Mouse (Mus musculus) layer of hippocampus, adult 2 months (tissue): Measurements from ENCODE around the gene Tcea2. TPM values are rescaled to one million over a fixed set of nuclear protein-coding genes. Genes with fewer than 3 reads are reported as not detected.
A peak's percentile ranks its signal among the peaks of the same experiment; 100 is the strongest.

Experiments
- DNase-seq, 2 experiments: peaks; one replicate each; pipeline ENCODE4 v3.0.0; 2022; ENCODE audit warnings: low spot score in 2 of 2
- H3K27ac ChIP-seq: fragments of 200-600 bp; 2 replicates; pipeline ENCODE4 v1.8.1; 2022
- H3K4me3 ChIP-seq: fragments of 200-600 bp; 2 replicates; pipeline ENCODE4 v1.8.1; 2022; ENCODE audit warnings: mild to moderate bottlenecking
- CTCF ChIP-seq: fragments of 200-600 bp; conservative IDR thresholded peaks from 2 replicates; pipeline ENCODE4 v1.8.1; 2022; ENCODE audit warnings: antibody characterized with exemption, mild to moderate bottlenecking, moderate library complexity
- total RNA-seq, 2 experiments: library from RNA; stranded (reverse); gene quantifications; 2 replicates each; pipeline ENCODE4 v1.2.3; 2021

Tcea2 gene
- total RNA-seq, 2 experiments from 2014 or later: 54.7 to 60.0 TPM

DNA sequence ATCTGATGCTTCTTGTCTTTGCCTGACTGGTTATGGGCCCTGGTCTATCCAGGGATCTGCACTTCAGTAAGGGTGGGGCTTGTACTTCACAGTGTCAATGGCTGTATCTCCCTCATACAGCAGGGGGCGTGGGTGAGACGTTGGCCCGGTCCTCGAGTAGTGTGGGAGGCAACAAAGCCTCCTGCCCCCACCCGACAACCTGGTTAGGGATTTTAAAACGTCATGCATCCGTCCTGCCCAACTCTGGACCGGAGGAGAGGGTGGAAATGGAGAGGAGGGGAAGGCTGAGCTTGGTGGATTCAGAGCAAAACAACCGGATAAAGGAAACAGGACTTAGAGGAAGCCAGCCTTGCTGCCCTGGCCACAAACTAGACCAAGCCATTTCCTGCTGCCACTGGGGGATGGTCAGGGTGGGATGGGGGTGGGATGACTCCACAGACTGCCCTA lies 20.5 kb upstream of the Tcea2 start:
- peak; percentile 84 for TF ChIP-seq CTCF
- Histone ChIP-seq H3K27ac (peak overlapping the region; percentile 77), H3K4me3 (no peak overlapping the region)
- peak; percentile 84 to 91 for DNase-seq

DNA sequence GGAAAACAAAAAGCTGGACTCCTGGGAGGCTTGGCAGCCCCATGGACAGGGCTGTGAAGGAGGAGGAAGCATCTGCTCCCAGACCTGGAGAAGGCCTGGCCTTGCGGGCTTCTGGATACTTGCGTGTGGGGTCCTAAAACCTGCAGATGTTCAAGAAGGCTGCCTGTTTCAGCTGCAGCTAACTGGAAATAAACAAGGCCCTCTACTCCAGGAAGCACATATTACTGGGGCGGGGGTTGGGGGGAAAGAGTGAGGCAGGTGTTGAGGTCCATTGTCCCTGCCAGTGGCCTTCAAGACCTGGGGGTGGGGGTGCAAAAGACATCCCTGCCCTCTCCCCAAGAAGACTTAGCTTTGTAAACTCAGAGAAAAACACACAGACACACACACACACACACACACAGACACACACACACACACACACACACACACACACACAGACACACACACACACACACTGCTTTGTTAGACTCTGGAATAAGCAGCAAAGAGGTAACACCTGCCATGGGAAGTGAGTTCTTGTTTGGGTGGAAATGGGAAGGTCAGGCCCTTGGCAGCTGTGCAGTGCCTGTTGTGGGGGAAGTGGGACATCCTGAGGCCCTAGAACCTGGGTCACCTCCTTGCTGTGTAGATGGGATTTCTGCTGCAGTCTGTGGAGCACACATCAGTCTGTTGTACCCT lies 17.4 kb upstream of the Tcea2 start:
- Histone ChIP-seq H3K4me3 (no peak overlapping the region), H3K27ac (peak overlapping the region; percentile 55; the same call in 1 of the 2 replicates)
- no peak for DNase-seq
- no peak for TF ChIP-seq CTCF

DNA sequence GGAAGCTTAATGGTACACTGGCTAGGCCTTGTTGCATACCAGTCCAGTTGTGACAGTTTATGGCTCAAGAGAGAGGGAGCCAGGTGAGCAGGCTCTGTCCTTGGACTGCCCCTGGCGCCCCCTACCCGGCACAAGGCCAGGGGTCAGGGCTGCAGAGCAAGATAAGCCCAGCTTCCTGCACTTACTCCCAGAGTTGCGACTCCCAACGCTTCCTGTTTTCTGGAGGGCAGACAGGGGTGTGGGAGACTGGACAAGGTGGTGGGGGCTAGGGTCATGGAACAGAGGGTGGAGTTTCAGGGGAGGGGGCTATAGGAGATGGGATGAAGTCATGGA lies 16.8 kb upstream of the Tcea2 start:
- DNase-seq: no peak
- Histone ChIP-seq H3K27ac (peak overlapping the region; percentile 55; the same call in 1 of the 2 replicates), H3K4me3 (no peak overlapping the region)
- no peak for TF ChIP-seq CTCF

DNA sequence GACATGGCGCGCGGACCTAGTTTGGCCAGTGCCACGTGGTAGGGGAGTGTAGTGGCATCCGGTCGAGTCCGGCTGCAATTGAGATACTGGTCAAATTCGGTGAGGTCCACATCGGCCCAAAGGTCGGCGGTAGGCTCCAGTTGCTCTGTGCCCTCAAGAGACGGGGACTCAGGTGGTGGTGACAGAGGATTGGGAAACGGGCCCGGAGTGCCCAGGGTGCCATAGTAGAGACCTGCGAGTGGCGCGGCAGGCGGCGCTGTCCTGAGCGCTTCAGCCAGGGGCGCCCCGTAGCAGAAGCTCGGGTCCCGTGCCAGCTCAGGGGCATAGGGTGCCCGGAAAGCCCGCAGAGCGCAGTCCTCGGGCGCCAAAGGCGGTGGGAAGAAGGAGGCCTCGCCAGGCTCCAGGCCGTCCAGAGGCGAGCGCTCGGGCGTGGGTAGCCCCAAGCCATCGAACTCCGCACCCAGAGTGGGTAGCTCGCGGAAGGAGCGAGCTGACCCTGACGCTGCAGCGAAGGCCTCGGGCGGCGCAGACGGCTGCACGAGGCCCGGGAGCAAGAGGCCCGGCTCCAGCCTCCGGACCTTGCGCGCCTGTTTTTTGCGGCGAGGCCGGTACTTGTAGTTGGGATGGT lies 9.7 kb upstream of the Tcea2 start:
- peak overlapping the region; percentile 60 for H3K4me3 ChIP-seq
- DNase-seq: no peak
- TF ChIP-seq CTCF: peak; percentile 41
- peak overlapping the region; percentile 79 for H3K27ac ChIP-seq

DNA sequence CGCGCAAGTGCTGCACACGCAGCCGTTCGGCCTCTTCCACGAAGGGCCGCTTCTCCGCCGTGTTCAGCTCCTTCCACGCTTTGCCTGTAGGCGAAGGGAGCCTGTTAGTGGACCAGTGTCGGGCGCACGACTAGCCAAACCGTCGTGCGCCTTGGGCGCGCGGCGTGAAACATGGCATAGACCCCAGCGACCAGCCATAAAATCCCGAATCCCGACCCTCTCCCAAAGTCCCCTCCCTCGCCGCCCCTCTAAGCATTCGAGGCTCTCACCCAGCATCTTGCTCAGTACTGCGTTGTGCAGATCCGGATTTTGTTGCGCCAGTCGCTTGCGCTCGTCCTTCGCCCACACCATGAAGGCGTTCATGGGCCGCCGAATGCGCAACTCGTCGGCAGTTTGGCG lies 9.2 kb upstream of the Tcea2 start:
- DNase-seq: no peak
- peak overlapping the region; percentile 60 for H3K4me3 ChIP-seq
- H3K27ac ChIP-seq: peak overlapping the region; percentile 79
- no peak for TF ChIP-seq CTCF

DNA sequence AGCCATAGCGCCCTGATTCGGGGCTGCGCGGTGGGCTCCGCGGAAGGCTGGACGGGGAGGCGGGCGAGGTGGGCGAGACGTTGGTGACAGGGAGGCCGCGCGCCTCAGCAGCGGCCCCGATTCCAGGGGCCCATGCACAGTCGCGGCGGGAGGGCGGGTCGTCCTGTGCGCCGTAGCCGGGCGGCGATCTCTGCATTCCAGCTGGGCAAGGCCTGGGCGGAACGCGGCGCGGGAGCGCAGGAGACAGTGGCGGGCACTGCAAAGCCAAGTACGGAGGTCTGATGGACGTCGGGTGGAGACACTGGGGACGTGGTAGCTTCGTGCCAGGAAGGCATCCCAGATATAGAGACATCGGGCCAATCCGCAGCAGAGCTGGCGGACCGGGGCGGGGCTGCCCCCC lies 8.8 kb upstream of the Tcea2 start, which contains the start of gene Sox18:
Sox18 (minus strand) TSS at position 315 of the 400 bp plus-strand sequence.
- no peak for DNase-seq
- no peak for TF ChIP-seq CTCF
- Histone ChIP-seq H3K4me3 (peak within 1 kb of the TSS; percentile 60), H3K27ac (peak within 1 kb of the TSS; percentile 79)

DNA sequence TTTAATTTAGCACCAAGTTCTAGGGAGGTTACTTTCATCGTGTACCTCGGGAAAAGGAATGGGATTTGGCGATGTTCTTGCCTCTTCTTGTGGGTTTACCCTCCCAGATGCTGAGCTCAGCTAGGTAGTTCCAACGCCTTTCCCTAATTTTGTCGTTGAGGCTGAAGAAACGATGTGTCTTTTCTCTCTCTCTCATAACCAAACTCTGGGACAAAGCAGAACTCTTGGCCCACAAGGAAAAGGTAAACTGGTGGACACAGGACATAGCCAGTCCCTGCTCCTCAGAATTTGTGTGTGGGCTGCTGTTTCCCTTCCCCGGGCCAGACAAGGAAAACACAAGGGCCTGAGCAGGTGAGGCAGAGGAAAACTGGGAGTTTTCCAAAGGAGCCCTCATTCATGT lies 8.1 kb upstream of the Tcea2 start:
- H3K27ac ChIP-seq: peak overlapping the region; percentile 79; the same call in 1 of the 2 replicates
- DNase-seq: no peak
- H3K4me3 ChIP-seq: peak overlapping the region; percentile 60; the same call in 1 of the 2 replicates
- TF ChIP-seq CTCF: no peak

DNA sequence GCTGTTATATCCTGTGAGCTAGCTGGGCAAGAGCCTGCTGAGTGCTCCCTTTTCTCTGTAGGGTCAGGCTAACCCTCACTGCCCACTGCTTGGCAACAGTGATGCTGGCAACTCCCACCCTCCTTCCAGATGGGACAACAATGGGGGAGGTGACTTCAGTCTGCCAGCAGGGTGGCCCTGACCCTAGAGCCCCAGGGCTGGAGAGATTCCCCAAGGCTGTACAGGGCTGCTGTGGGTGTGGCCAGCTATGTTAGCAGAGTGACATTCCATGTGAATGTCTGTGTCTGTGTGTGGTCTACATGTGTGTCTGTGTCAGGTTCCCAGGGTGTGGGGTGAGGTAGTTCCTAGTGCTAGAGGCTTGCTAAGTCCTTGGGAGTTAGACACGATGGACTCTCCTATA lies 6.6 kb upstream of the Tcea2 start:
- no peak for TF ChIP-seq CTCF
- peak overlapping the region; percentile 43; the same call in 1 of the 2 replicates for H3K27ac ChIP-seq

DNA sequence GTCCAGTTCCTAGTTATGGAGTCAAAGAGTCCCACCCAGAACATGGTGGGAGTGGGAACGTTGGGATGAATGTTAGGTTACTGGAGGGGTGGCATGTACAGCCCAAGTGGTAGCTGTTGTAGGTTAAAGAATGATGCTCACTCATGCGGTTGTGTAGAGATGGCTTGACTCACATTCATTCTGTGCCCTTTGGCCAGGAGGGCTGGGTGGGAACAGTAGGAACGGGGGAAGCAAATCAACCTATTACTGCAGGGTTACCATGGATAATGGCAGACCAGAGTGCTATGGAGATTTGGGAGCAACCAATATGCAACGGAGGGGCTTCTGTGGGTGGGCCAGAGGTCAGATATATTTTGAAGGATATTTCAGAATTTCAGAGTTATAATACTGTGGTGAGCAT lies 5.2 kb upstream of the Tcea2 start:
- no peak for DNase-seq
- H3K27ac ChIP-seq: peak overlapping the region; percentile 84
- TF ChIP-seq CTCF: no peak
- no peak overlapping the region for H3K4me3 ChIP-seq

More for the DNA sequence above, 6.6 kb upstream of the Tcea2 start:
- no peak overlapping the region for H3K4me3 ChIP-seq
- no peak for DNase-seq

DNA sequence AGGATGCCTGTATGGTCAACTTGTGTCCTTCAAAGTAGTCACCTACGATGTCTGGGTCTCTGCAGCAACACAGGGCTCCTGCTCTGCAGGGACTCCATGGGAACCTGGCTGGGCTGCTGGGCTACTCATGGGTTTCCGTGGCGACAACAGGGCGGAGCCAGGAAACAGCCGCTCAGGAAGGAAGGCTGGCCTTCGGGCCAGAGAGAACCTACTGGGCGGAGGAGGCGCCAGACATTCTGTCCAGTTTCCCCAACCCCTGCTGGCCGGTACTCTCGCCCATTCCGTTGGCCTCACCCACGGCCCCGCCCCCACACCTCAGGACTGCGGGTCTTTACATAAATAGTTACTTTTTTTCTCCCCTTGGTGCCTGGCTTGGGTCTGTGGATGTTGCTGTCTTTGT lies 4.7 kb upstream of the Tcea2 start:
- peak; percentile 36 for TF ChIP-seq CTCF
- peak in 1 of 2 experiments; percentile 36 for DNase-seq
- peak overlapping the region; percentile 29 for H3K4me3 ChIP-seq
- peak overlapping the region; percentile 84 for H3K27ac ChIP-seq

DNA sequence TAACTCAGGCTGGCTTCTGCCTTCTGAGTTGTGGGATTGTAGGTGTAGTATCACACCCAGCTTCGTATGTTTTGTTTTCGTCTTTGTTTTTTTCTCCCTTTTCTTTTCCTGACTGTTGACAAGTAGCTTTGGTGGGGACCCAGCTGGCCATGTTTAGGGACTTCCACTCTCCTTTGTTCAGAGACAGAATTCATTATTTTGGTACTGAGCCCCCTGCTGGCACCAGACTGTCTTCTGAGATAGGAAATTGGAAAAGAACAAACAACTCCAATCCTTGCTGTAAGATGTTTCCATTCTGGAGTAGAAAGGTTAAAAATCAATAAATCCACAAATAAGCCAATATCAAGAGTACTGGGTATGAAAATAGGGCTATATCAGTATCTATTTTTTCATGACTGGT lies 3.7 kb upstream of the Tcea2 start:
- peak; percentile 68 for TF ChIP-seq CTCF
- H3K4me3 ChIP-seq: no peak overlapping the region
- no peak for DNase-seq
- peak overlapping the region; percentile 84 for H3K27ac ChIP-seq

DNA sequence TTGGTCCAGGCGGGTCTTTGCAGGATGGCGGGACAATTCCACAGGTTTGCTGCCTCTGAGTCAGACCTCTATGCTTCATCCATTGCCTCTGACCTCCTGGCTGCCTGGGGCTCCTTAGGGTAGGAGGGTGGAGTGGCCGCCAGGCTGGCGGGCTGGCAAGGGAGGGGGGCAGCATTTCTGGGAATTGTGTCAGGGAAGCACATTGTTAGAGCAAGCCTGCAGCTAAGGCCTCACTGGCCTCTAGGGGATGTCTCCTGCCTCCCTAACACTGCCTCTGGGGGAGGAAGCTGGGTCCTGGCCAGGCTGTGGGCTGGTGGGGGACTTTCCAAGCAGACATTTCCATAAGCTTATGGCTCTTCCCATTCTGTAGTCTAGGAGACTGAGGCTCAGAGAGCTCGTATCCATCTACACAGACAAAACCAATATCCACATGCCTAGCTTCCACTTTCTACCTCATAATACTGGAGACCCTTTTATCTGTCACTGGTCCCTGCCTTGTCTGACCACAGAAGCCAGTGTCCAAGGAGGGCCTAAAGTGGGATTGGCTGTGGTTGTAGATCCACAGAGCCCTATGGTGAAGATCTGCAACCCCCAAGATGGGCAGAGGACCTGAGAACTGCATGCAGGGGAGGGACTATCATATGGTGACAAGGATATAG lies 2.9 kb upstream of the Tcea2 start:
- peak overlapping the region; percentile 84 for H3K27ac ChIP-seq
- TF ChIP-seq CTCF: peak; percentile 62
- no peak overlapping the region for H3K4me3 ChIP-seq
- DNase-seq: no peak

DNA sequence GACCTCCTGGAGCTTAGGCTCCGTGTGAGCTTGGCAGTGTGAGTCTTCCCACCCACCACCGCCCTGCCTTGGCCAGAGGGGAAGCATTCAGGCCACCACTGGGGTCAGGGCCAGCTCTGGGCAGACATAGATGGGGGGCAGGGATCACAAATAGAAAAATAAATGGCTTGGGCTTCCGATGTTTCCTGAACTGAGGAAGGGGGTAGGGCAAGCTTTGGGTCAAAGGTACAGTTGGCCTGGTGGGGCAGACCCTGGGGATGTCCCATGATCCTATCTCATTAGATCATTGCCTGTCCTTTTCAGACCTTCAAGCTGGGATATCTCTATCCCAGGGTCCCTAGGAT lies 2.4 kb upstream of the Tcea2 start:
- Histone ChIP-seq H3K4me3 (no peak overlapping the region), H3K27ac (peak overlapping the region; percentile 84)
- DNase-seq: no peak
- no peak for TF ChIP-seq CTCF
